In genomic region chr6:8345219-8345856, GRCm38 (mm10) we compare ENCODE assay signal across 9 mouse cellular contexts.
DNase-seq lines count a peak whose midpoint lies in the region; ATAC-seq and TF ChIP-seq lines count a peak whose summit lies in the region.
"Had no signal": no experiment of that assay in that cellular context is flagged by ENCODE, and none has a peak within 500 bp of the region (broad histone marks: within the 10 kb centered on the region; RNA-seq: fewer than 3 reads in every experiment).

No protein-coding gene starts in this region.

- peak; percentile 26 for DNase-seq in layer of hippocampus, adult 11-12 months (ENCODE audit: low spot score)
- no peak for DNase-seq in layer of hippocampus, adult 8-10 months (ENCODE audit: low spot score in 2 of 2)
- peak; percentile 97 for DNase-seq in MEL (ENCODE audit: low read depth, low spot score)
- peak; percentile 19 for DNase-seq in forelimb bud, embryonic 11.5 days (ENCODE audit: low read depth, low spot score)
- DNase-seq in lung, adult 2 months, result peak; percentile 56
- DNase-seq in telencephalon, adult 2 months (ENCODE audit: low read depth, low spot score), result peak; percentile 32
- no peak for DNase-seq in cerebellum, adult 8-10 months

- peak in 1 of 2 experiments; percentile 45; a peak in 1 of 4 replicates for TF ChIP-seq POLR2A in MEL (IDR thresholded peaks at IDR 0.05; ENCODE audit: control insufficient read depth in 1 of 2, insufficient read depth in 1 of 2, low read depth in 1 of 2, low read length in 2 of 2, poor library complexity in 1 of 2)
- TF ChIP-seq POLR2A in lung, adult 2 months (IDR thresholded peaks at IDR 0.05; ENCODE audit: borderline replicate concordance, extremely low read depth, low read depth, low read length), result no peak

- no peaks in the 10 kb centered on the region for H3K9me3 ChIP-seq in MEL (replicated peaks; ENCODE audit: insufficient read depth, low read length)
- H3K9me3 ChIP-seq in intestine, embryonic 16.5 days (ENCODE audit: control insufficient read depth, low read length), result no peaks in the 10 kb centered on the region
- H3K9me3 ChIP-seq: megakaryocyte, embryonic 14.5 days had no signal

- TF ChIP-seq CTCF in MEL (IDR thresholded peaks at IDR 0.05 in 2 of 3, conservative IDR thresholded peaks at IDR 0.05 in 1 of 3; ENCODE audit: control insufficient read depth in 1 of 3, insufficient read depth in 1 of 3, low read depth in 2 of 3, low read length in 3 of 3, poor library complexity in 1 of 3, severe bottlenecking in 1 of 3), result no peak
- no peak for TF ChIP-seq CTCF in lung, adult 2 months (IDR thresholded peaks at IDR 0.05; ENCODE audit: insufficient read depth, low read length)

- 73% methylated on average over 5 of the region's 5 CpGs for WGBS in intestine, embryonic 16.5 days
- 57% methylated on average over 5 of the region's 5 CpGs for WGBS in lung, adult 2 months

- no peaks in the 10 kb centered on the region for H3K27me3 ChIP-seq in MEL (ENCODE audit: control insufficient read depth in 1 of 2, insufficient read depth in 2 of 2, low read length in 2 of 2)
- H3K27me3 ChIP-seq in intestine, embryonic 16.5 days (replicated peaks; ENCODE audit: control insufficient read depth, insufficient read depth, low read length), result no peaks in the 10 kb centered on the region
- H3K27me3 ChIP-seq: megakaryocyte, embryonic 14.5 days had no signal

- H3K27ac ChIP-seq in MEL (ENCODE audit: control insufficient read depth, low read depth, low read length), result peak overlapping the region; percentile 82
- no peak overlapping the region for H3K27ac ChIP-seq in intestine, embryonic 16.5 days (ENCODE audit: low read length)

- H3K36me3 ChIP-seq in MEL (ENCODE audit: control insufficient read depth in 1 of 2, insufficient read depth in 2 of 2, low read length in 2 of 2), result peaks cover 0 to 28% of the 10 kb centered on the region in 2 experiments; a peak in 2 of 4 replicates
- no peaks in the 10 kb centered on the region for H3K36me3 ChIP-seq in intestine, embryonic 16.5 days (ENCODE audit: control insufficient read depth, insufficient read depth, low read length)

- peak; percentile 58 to 60; a peak in 3 of 4 replicates for TF ChIP-seq EP300 in MEL (IDR thresholded peaks at IDR 0.05; ENCODE audit: low read depth in 1 of 2, low read length in 2 of 2)

- ATAC-seq in intestine, embryonic 16.5 days, result peak; percentile 79; the same call in 1 of the 2 replicates

- H3K4me2 ChIP-seq in intestine, embryonic 16.5 days (ENCODE audit: low read depth, low read length), result no peak overlapping the region

- no peaks in the 10 kb centered on the region for H3K79me2 ChIP-seq in MEL (ENCODE audit: control insufficient read depth, insufficient read depth, low read length, poor library complexity)

- no peak for TF ChIP-seq RAD21 in MEL (IDR thresholded peaks at IDR 0.05; ENCODE audit: low read depth, low read length)

- H3K4me1 ChIP-seq in MEL (ENCODE audit: control insufficient read depth in 1 of 2, insufficient read depth in 2 of 2, low read length in 2 of 2), result peaks cover 7 to 14% of the 10 kb centered on the region in 2 experiments
- H3K4me1 ChIP-seq in intestine, embryonic 16.5 days (ENCODE audit: control insufficient read depth, insufficient read depth, low read length), result no peaks in the 10 kb centered on the region
- H3K4me1 ChIP-seq in lung, adult 2 months (ENCODE audit: control insufficient read depth, insufficient read depth, low read length), result peaks cover 9% of the 10 kb centered on the region

- H3K4me3 ChIP-seq in MEL (ENCODE audit: control insufficient read depth in 1 of 2, insufficient read depth in 1 of 2, low read depth in 2 of 2, low read length in 2 of 2), result peak overlapping the region; percentile 19 to 48
- no peak overlapping the region for H3K4me3 ChIP-seq in intestine, embryonic 16.5 days (ENCODE audit: low read length)
- no peak overlapping the region for H3K4me3 ChIP-seq in lung, adult 2 months (replicated peaks; ENCODE audit: extremely low read depth, low read depth, low read length)
- H3K4me3 ChIP-seq: megakaryocyte, embryonic 14.5 days had no signal

- H3K9ac ChIP-seq in MEL (ENCODE audit: control insufficient read depth, low read depth, low read length, poor library complexity, severe bottlenecking), result peak overlapping the region; percentile 50
- no peak overlapping the region for H3K9ac ChIP-seq in intestine, embryonic 16.5 days (ENCODE audit: low read depth, low read length)

TF ChIP-seq in MEL, 35 proteins besides CTCF, POLR2A, EP300 and RAD21:
- TF ChIP-seq MAFK (IDR thresholded peaks at IDR 0.05; ENCODE audit: borderline replicate concordance, low read depth, low read length) (peak; percentile 91), MXI1 (IDR thresholded peaks at IDR 0.05; ENCODE audit: low read depth, low read length) (peak; percentile 66; the same call in 1 of the 2 replicates), GATA1 (IDR thresholded peaks at IDR 0.05; ENCODE audit: low read depth, low read length) (no peak), SMC3 (IDR thresholded peaks at IDR 0.05; ENCODE audit: low read depth, low read length) (no peak), USF2 (IDR thresholded peaks at IDR 0.05; ENCODE audit: borderline replicate concordance in 1 of 2, insufficient read depth in 1 of 2, low read depth in 1 of 2, low read length in 2 of 2) (no peak), MAZ (IDR thresholded peaks at IDR 0.05; ENCODE audit: low read depth, low read length) (no peak), MEF2A (IDR thresholded peaks at IDR 0.05; ENCODE audit: extremely low read depth, insufficient replicate concordance, low read depth, low read length, poor library complexity, severe bottlenecking) (no peak), HCFC1 (IDR thresholded peaks at IDR 0.05; ENCODE audit: low read depth, low read length) (peak; percentile 44; the same call in 1 of the 2 replicates), ZC3H11A (IDR thresholded peaks at IDR 0.05; ENCODE audit: low read depth, low read length) (no peak; the same call in 1 of the 2 replicates), MYC (IDR thresholded peaks at IDR 0.05; ENCODE audit: low read depth, low read length) (peak; percentile 25; the same call in 1 of the 2 replicates), ELF1 (IDR thresholded peaks at IDR 0.05; ENCODE audit: low read depth, low read length) (no peak), KAT2A (conservative IDR thresholded peaks at IDR 0.05; ENCODE audit: low read depth, low read length) (no peak), TBP (IDR thresholded peaks at IDR 0.05; ENCODE audit: low read depth, low read length) (no peak), ZNF384 (IDR thresholded peaks at IDR 0.05; ENCODE audit: low read depth, low read length) (peak; percentile 51; the same call in 1 of the 2 replicates), ZKSCAN1 (IDR thresholded peaks at IDR 0.05; ENCODE audit: low read depth, low read length) (no peak), TCF12 (IDR thresholded peaks at IDR 0.05; ENCODE audit: low read depth, low read length) (no peak), BHLHE40 (IDR thresholded peaks at IDR 0.05; ENCODE audit: borderline replicate concordance, low read depth, low read length) (no peak), MAX (IDR thresholded peaks at IDR 0.05; ENCODE audit: low read length) (no peak; the same call in 1 of the 2 replicates), JUND (IDR thresholded peaks at IDR 0.05; ENCODE audit: low read depth, low read length) (no peak), RCOR1 (IDR thresholded peaks at IDR 0.05; ENCODE audit: low read depth, low read length) (no peak), ETS1 (IDR thresholded peaks at IDR 0.05; ENCODE audit: low read depth, low read length) (peak; percentile 89), NELFE (IDR thresholded peaks at IDR 0.05; ENCODE audit: low read depth, low read length) (peak; percentile 30; the same call in 1 of the 2 replicates), MYB (IDR thresholded peaks at IDR 0.05; ENCODE audit: low read depth, low read length) (no peak), E2F4 (IDR thresholded peaks at IDR 0.05; ENCODE audit: borderline replicate concordance, low read depth, low read length) (no peak), CHD1 (IDR thresholded peaks at IDR 0.05; ENCODE audit: low read depth, low read length) (no peak), NRF1 (IDR thresholded peaks at IDR 0.05; ENCODE audit: insufficient read depth, low read depth, low read length, poor library complexity, severe bottlenecking) (no peak; the same call in 1 of the 2 replicates), SIN3A (IDR thresholded peaks at IDR 0.05; ENCODE audit: low read length) (peak; percentile 87), GABPA (IDR thresholded peaks at IDR 0.05; ENCODE audit: low read depth, low read length) (peak; percentile 94), POLR2AphosphoS2 (IDR thresholded peaks at IDR 0.05; ENCODE audit: low read length) (no peak), UBTF (IDR thresholded peaks at IDR 0.05; ENCODE audit: borderline replicate concordance, insufficient read depth, low read depth, low read length) (no peak), POLR2AphosphoS5 (IDR thresholded peaks at IDR 0.05; ENCODE audit: borderline replicate concordance, low read depth, low read length) (no peak), TAL1 (IDR thresholded peaks at IDR 0.05; ENCODE audit: low read length) (no peak), USF1 (IDR thresholded peaks at IDR 0.05; ENCODE audit: low read depth, low read length) (no peak), CHD2 (IDR thresholded peaks at IDR 0.05; ENCODE audit: low read length) (no peak), ZMIZ1 (IDR thresholded peaks at IDR 0.05; ENCODE audit: low read depth, low read length) (no peak)

Comparison
In these comparisons a context has a peak if more than half of its experiments do, and no peak if none do; other contexts are left out.
1. DNase-seq: peak in layer of hippocampus, adult 11-12 months (single experiment), MEL (single experiment), forelimb bud, embryonic 11.5 days (single experiment), lung, adult 2 months (single experiment) and telencephalon, adult 2 months (single experiment); none in layer of hippocampus, adult 8-10 months (0 of 2) and cerebellum, adult 8-10 months (single experiment).
2. H3K4me3 ChIP-seq: peak in MEL (2 of 2); none in intestine, embryonic 16.5 days (single experiment) and lung, adult 2 months (single experiment).